15 mouse cellular contexts compared by ENCODE assay signal in genomic region chr8:123675611-123676010, GRCm38 (mm10). TPM values are rescaled to one million over a fixed set of nuclear protein-coding genes. Genes with fewer than 3 reads are reported as not detected.
DNase-seq lines count a peak whose midpoint lies in the region; ATAC-seq lines count a peak whose summit lies in the region.
"Had no signal": no experiment of that assay in that cellular context is flagged by ENCODE, and none has a peak within 500 bp of the region (broad histone marks: within the 10 kb centered on the region; RNA-seq: fewer than 3 reads in every experiment).

No protein-coding gene starts in this region.

- H3K27ac ChIP-seq in heart, embryonic 11.5 days (ENCODE audit: low read depth, low read length) = peak overlapping the region; percentile 50
- H3K27ac ChIP-seq in liver, embryonic 13.5 days = no peak overlapping the region
- no peak overlapping the region for H3K27ac ChIP-seq in liver, embryonic 12.5 days
- H3K27ac ChIP-seq in neural tube, embryonic 13.5 days (replicated peaks) = peak overlapping the region; percentile 46
- H3K27ac ChIP-seq in forebrain, embryonic 12.5 days = no peak overlapping the region
- H3K27ac ChIP-seq: neural tube, embryonic 12.5 days had no signal

- H3K4me1 ChIP-seq in heart, embryonic 11.5 days (ENCODE audit: control insufficient read depth, insufficient read depth, low read length) = peaks cover 14% of the 10 kb centered on the region
- H3K4me1 ChIP-seq in liver, embryonic 13.5 days (replicated peaks) = peaks cover 12% of the 10 kb centered on the region
- peaks cover 12% of the 10 kb centered on the region for H3K4me1 ChIP-seq in liver, embryonic 12.5 days
- H3K4me1 ChIP-seq in neural tube, embryonic 13.5 days (replicated peaks) = peaks cover 13% of the 10 kb centered on the region
- peaks cover 17% of the 10 kb centered on the region for H3K4me1 ChIP-seq in forebrain, embryonic 12.5 days
- H3K4me1 ChIP-seq: neural tube, embryonic 12.5 days had no signal

- WGBS in heart, embryonic 11.5 days (ENCODE audit: insufficient replicate concordance) = 13% methylated on average over 5 of the region's 5 CpGs
- 37% methylated on average over 5 of the region's 5 CpGs for WGBS in liver, embryonic 13.5 days (ENCODE audit: insufficient replicate concordance)
- WGBS in liver, embryonic 12.5 days (ENCODE audit: insufficient replicate concordance) = 30% methylated on average over 5 of the region's 5 CpGs
- WGBS in neural tube, embryonic 13.5 days = 43% methylated on average over 5 of the region's 5 CpGs
- WGBS in forebrain, embryonic 12.5 days = 50% methylated on average over 5 of the region's 5 CpGs

- DNase-seq in heart, postnatal 36 days = no peak
- DNase-seq in liver, embryonic 13.5 days = no peak
- DNase-seq in neural tube, embryonic 10.5 days (ENCODE audit: extremely low spot score, low spot score) = no peak
- no peak for DNase-seq in frontal cortex, postnatal 36 days (ENCODE audit: low spot score in 2 of 2)
- DNase-seq: cerebellum, adult 2 months; kidney, postnatal 10 days; thymus, postnatal 36 days had no signal

- intact Hi-C loops in heart, postnatal 36 days (cut with DNase I) = no loop called here

- H3K4me3 ChIP-seq in heart, embryonic 11.5 days (ENCODE audit: low read depth, low read length) = no peak overlapping the region
- H3K4me3 ChIP-seq in liver, embryonic 13.5 days (replicated peaks) = no peak overlapping the region
- no peak overlapping the region for H3K4me3 ChIP-seq in liver, embryonic 12.5 days
- no peak overlapping the region for H3K4me3 ChIP-seq in neural tube, embryonic 13.5 days
- H3K4me3 ChIP-seq in forebrain, embryonic 12.5 days (replicated peaks) = no peak overlapping the region
- H3K4me3 ChIP-seq: erythroblast, embryonic 14.5 days; neural tube, embryonic 12.5 days had no signal

- H3K36me3 ChIP-seq in heart, embryonic 11.5 days (ENCODE audit: control insufficient read depth, insufficient read depth, low read length) = no peaks in the 10 kb centered on the region
- no peaks in the 10 kb centered on the region for H3K36me3 ChIP-seq in liver, embryonic 13.5 days
- no peaks in the 10 kb centered on the region for H3K36me3 ChIP-seq in liver, embryonic 12.5 days
- no peaks in the 10 kb centered on the region for H3K36me3 ChIP-seq in neural tube, embryonic 13.5 days
- H3K36me3 ChIP-seq in forebrain, embryonic 12.5 days (replicated peaks) = no peaks in the 10 kb centered on the region
- H3K36me3 ChIP-seq: neural tube, embryonic 12.5 days had no signal

- H3K27me3 ChIP-seq in heart, embryonic 11.5 days (ENCODE audit: control insufficient read depth, insufficient read depth, low read length) = no peaks in the 10 kb centered on the region
- 0 out of 2 replicates have a peak, but pooled peaks cover 3% of the 10 kb centered on the region for H3K27me3 ChIP-seq in liver, embryonic 13.5 days
- 0 out of 2 replicates have a peak, but pooled peaks cover 6% of the 10 kb centered on the region for H3K27me3 ChIP-seq in liver, embryonic 12.5 days (replicated peaks)
- no peaks in the 10 kb centered on the region for H3K27me3 ChIP-seq in neural tube, embryonic 13.5 days
- H3K27me3 ChIP-seq in forebrain, embryonic 12.5 days = no peaks in the 10 kb centered on the region
- H3K27me3 ChIP-seq: neural tube, embryonic 12.5 days; Patski had no signal

- ATAC-seq in heart, embryonic 11.5 days (replicated peaks; ENCODE audit: insufficient number of reproducible peaks, low FRiP score, low TSS enrichment) = no peak
- peak; percentile 29; the same call in 1 of the 2 replicates for ATAC-seq in liver, embryonic 13.5 days (ENCODE audit: low read depth)
- no peak for ATAC-seq in liver, embryonic 12.5 days
- no peak for ATAC-seq in neural tube, embryonic 13.5 days (ENCODE audit: low read depth)
- ATAC-seq in forebrain, embryonic 12.5 days (ENCODE audit: low FRiP score) = no peak
- ATAC-seq: Patski had no signal

- H3K4me2 ChIP-seq in heart, embryonic 11.5 days = peak overlapping the region; percentile 27
- no peak overlapping the region for H3K4me2 ChIP-seq in liver, embryonic 13.5 days
- H3K4me2 ChIP-seq in liver, embryonic 12.5 days = no peak overlapping the region
- H3K4me2 ChIP-seq in neural tube, embryonic 13.5 days = no peak overlapping the region
- no peak overlapping the region for H3K4me2 ChIP-seq in forebrain, embryonic 12.5 days
- H3K4me2 ChIP-seq: liver, embryonic 11.5 days; neural tube, embryonic 12.5 days had no signal

- no peaks in the 10 kb centered on the region for H3K9me3 ChIP-seq in heart, embryonic 11.5 days (replicated peaks; ENCODE audit: control insufficient read depth, low read length)
- H3K9me3 ChIP-seq in liver, embryonic 13.5 days (replicated peaks) = no peaks in the 10 kb centered on the region
- no peaks in the 10 kb centered on the region for H3K9me3 ChIP-seq in liver, embryonic 12.5 days (replicated peaks)
- no peaks in the 10 kb centered on the region for H3K9me3 ChIP-seq in neural tube, embryonic 13.5 days
- no peaks in the 10 kb centered on the region for H3K9me3 ChIP-seq in forebrain, embryonic 12.5 days
- H3K9me3 ChIP-seq: neural tube, embryonic 12.5 days had no signal

- H3K9ac ChIP-seq in heart, embryonic 11.5 days (ENCODE audit: low read depth, low read length) = no peak overlapping the region
- H3K9ac ChIP-seq in liver, embryonic 13.5 days = no peak overlapping the region
- H3K9ac ChIP-seq in liver, embryonic 12.5 days = no peak overlapping the region
- peak overlapping the region; percentile 31; the same call in 1 of the 2 replicates for H3K9ac ChIP-seq in neural tube, embryonic 13.5 days
- H3K9ac ChIP-seq in forebrain, embryonic 12.5 days = no peak overlapping the region
- H3K9ac ChIP-seq: neural tube, embryonic 12.5 days had no signal

RNA-seq across cellular contexts. Expression of gene Rhou, which starts 21.9 kb away (rescaled TPM):
- 15.9 and 17.3 TPM in 2 replicates for polyA plus RNA-seq in heart, embryonic 11.5 days (2014; fragmentation: Nextera tagmentation; extraction: Ambion mirVana)
- 1 to 10 TPM; 6.6 to 8.3 TPM for total RNA-seq in heart, postnatal 36 days (2021)
- 0.78 and 1.3 TPM in 2 replicates for polyA plus RNA-seq in liver, embryonic 13.5 days (2015; fragmentation: Nextera tagmentation; extraction: Ambion mirVana)
- polyA plus RNA-seq in liver, embryonic 12.5 days (2016; fragmentation: Nextera tagmentation; extraction: Ambion mirVana) = 1.6 and 1.9 TPM in 2 replicates
- polyA plus RNA-seq in neural tube, embryonic 13.5 days (2015; fragmentation: Nextera tagmentation; extraction: Ambion mirVana) = 15.9 and 16.1 TPM in 2 replicates
- polyA plus RNA-seq in forebrain, embryonic 12.5 days (2016; fragmentation: Nextera tagmentation; extraction: Ambion mirVana) = 7.6 and 7.9 TPM in 2 replicates
- polyA plus RNA-seq: erythroblast, embryonic 14.5 days had no signal

Comparison
In these comparisons a context has a peak if more than half of its experiments do, and no peak if none do; other contexts are left out.
1. H3K27ac ChIP-seq: peak in heart, embryonic 11.5 days (single experiment) and neural tube, embryonic 13.5 days (single experiment); none in liver, embryonic 13.5 days (single experiment), liver, embryonic 12.5 days (single experiment) and forebrain, embryonic 12.5 days (single experiment).